Mouse (Mus musculus) forebrain, postnatal 0 days (tissue): ENCODE data around the gene Tes. TPM values are rescaled to one million over a fixed set of nuclear protein-coding genes. Genes with fewer than 3 reads are reported as not detected.
A peak's percentile ranks its signal among the peaks of the same experiment; 100 is the strongest.

Source experiments
- ATAC-seq: fragments of 200-750 bp; cut with Nextera tagmentation; 2 replicates; pipeline ENCODE4 v1.8.0; 2017; ENCODE audit warnings: mild to moderate bottlenecking, moderate library complexity
- DNase-seq: peaks from one replicate; pipeline ENCODE4 v3.0.0-alpha.2; 2015
- H3K27ac ChIP-seq: fragments of 300-500 bp; sonication (generic); 2 replicates; pipeline ENCODE4 v1.5.1; 2014; ENCODE audit warnings: low read depth, mild to moderate bottlenecking, antibody characterized with exemption, low read length, moderate library complexity, mixed read lengths
- H3K27me3 ChIP-seq: fragments of 300-500 bp; sonication (generic); 2 replicates; pipeline ENCODE4 v1.6.1; 2014; ENCODE audit warnings: mild to moderate bottlenecking, low read length, mixed read lengths; ENCODE audit not compliant: insufficient read depth
- H3K36me3 ChIP-seq: fragments of 300-500 bp; sonication (generic); 2 replicates; pipeline ENCODE4 v1.6.1; 2014; ENCODE audit warnings: mild to moderate bottlenecking, moderate library complexity; ENCODE audit not compliant: insufficient read depth
- H3K4me1 ChIP-seq: fragments of 300-500 bp; sonication (generic); 2 replicates; pipeline ENCODE4 v1.6.1; 2014; ENCODE audit warnings: antibody characterized with exemption; ENCODE audit not compliant: insufficient read depth
- H3K4me2 ChIP-seq: fragments of 300-500 bp; sonication (generic); 2 replicates; pipeline ENCODE4 v1.6.1; 2014; ENCODE audit warnings: low read depth, mild to moderate bottlenecking, moderate library complexity
- H3K4me3 ChIP-seq: fragments of 300-500 bp; sonication (generic); 2 replicates; pipeline ENCODE4 v1.5.1; 2014; ENCODE audit warnings: low read depth, low read length, mixed read lengths
- H3K9ac ChIP-seq: fragments of 300-500 bp; sonication (generic); 2 replicates; pipeline ENCODE4 v1.6.1; 2014; ENCODE audit warnings: mild to moderate bottlenecking
- H3K9me3 ChIP-seq: fragments of 300-500 bp; sonication (generic); 2 replicates; pipeline ENCODE4 v1.6.1; 2016; ENCODE audit warnings: low read length
- CTCF ChIP-seq: sonication (generic); IDR thresholded peaks from 2 replicates; pipeline ENCODE4 v1.5.1; 2016; ENCODE audit warnings: antibody characterized with exemption, control low read depth, low read depth
- WGBS: fragments of 180-500 bp; shearing (Covaris S2); extraction: QIAGEN DNeasy Blood & Tissue Kit; methylation state at CpG from one replicate; pipeline ENCODE4 v1.1.7; 2014; 5-methylcytosine and 5-hydroxymethylcytosine counted together
- polyA plus RNA-seq: library from polyadenylated mRNA; unstranded; fragments of >200 nt; fragmentation: Nextera tagmentation; extraction: Ambion mirVana; gene quantifications from 2 replicates; pipeline ENCODE4 v1.2.1, GENCODE M21; 2015
- total RNA-seq: library from RNA; depleted of rRNA; stranded (reverse); fragments of >200 nt; gene quantifications from 2 replicates; pipeline ENCODE4 v1.2.3, GENCODE M21; 2014

The Tes gene
- total and polyA plus RNA-seq, 2 experiments from 2014 or later, result 22.0 to 31.8 TPM

- DNase-seq (no peak), ATAC-seq (no peak)
- no peak for TF ChIP-seq CTCF
- H3K4me3 ChIP-seq, result no peak overlapping the region
- no peak overlapping the region for H3K9ac ChIP-seq
- no peaks in the 10 kb centered on the region for H3K9me3 ChIP-seq
- WGBS, result 5% methylated on average over 3 of the region's 3 CpGs
- no peaks in the 10 kb centered on the region for H3K4me1 ChIP-seq
- H3K27me3 ChIP-seq, result no peaks in the 10 kb centered on the region
- H3K4me2 ChIP-seq, result no peak overlapping the region
- H3K36me3 ChIP-seq, result no peaks in the 10 kb centered on the region
- H3K27ac ChIP-seq, result no peak overlapping the region
Observed at GRCm38 (mm10) chr6:17077720-17078119, 12.8 kb downstream of the Tes start.

GRCm38 (mm10) chr6:17079304-17079703 lies 14.4 kb downstream of the Tes start:
- ATAC-seq (no peak), DNase-seq (no peak)
- WGBS, result 66% methylated on average over 5 of the region's 5 CpGs
- H3K4me1 ChIP-seq, result no peaks in the 10 kb centered on the region
- TF ChIP-seq CTCF, result no peak
- no peak overlapping the region for H3K9ac ChIP-seq
- H3K4me2 ChIP-seq, result no peak overlapping the region
- no peaks in the 10 kb centered on the region for H3K9me3 ChIP-seq
- no peak overlapping the region for H3K27ac ChIP-seq
- no peaks in the 10 kb centered on the region for H3K27me3 ChIP-seq
- H3K36me3 ChIP-seq, result no peaks in the 10 kb centered on the region
- H3K4me3 ChIP-seq, result no peak overlapping the region

- Histone ChIP-seq H3K27me3 (no peaks in the 10 kb centered on the region), H3K9ac (no peak overlapping the region), H3K4me3 (no peak overlapping the region), H3K9me3 (no peaks in the 10 kb centered on the region), H3K36me3 (no peaks in the 10 kb centered on the region), H3K27ac (no peak overlapping the region), H3K4me2 (no peak overlapping the region), H3K4me1 (no peaks in the 10 kb centered on the region)
- DNase-seq (no peak), ATAC-seq (no peak)
- TF ChIP-seq CTCF, result no peak
- WGBS, result 72% methylated on average over 5 of the region's 5 CpGs
Observed at GRCm38 (mm10) chr6:17079826-17080225, 14.9 kb downstream of the Tes start.

- no peak overlapping the region for H3K27ac ChIP-seq
- H3K4me2 ChIP-seq, result no peak overlapping the region
- no peak overlapping the region for H3K4me3 ChIP-seq
- TF ChIP-seq CTCF, result no peak
- DNase-seq (no peak), ATAC-seq (no peak)
- no peak overlapping the region for H3K9ac ChIP-seq
- 83% methylated on average over 4 of the region's 4 CpGs for WGBS
- H3K9me3 ChIP-seq, result no peaks in the 10 kb centered on the region
- no peaks in the 10 kb centered on the region for H3K4me1 ChIP-seq
- H3K27me3 ChIP-seq, result no peaks in the 10 kb centered on the region
- H3K36me3 ChIP-seq, result no peaks in the 10 kb centered on the region
Observed at GRCm38 (mm10) chr6:17082238-17082637, 17.3 kb downstream of the Tes start.

- Histone ChIP-seq H3K4me2 (no peak overlapping the region), H3K27me3 (no peaks in the 10 kb centered on the region), H3K27ac (no peak overlapping the region), H3K36me3 (no peaks in the 10 kb centered on the region), H3K4me1 (no peaks in the 10 kb centered on the region), H3K4me3 (no peak overlapping the region), H3K9me3 (no peaks in the 10 kb centered on the region), H3K9ac (no peak overlapping the region)
- ATAC-seq (no peak), DNase-seq (no peak)
- no peak for TF ChIP-seq CTCF
- WGBS, result 89% methylated on average over 5 of the region's 5 CpGs
Observed at GRCm38 (mm10) chr6:17082800-17083199, 17.9 kb downstream of the Tes start.

- Histone ChIP-seq H3K27ac (no peak overlapping the region), H3K4me3 (no peak overlapping the region), H3K27me3 (no peaks in the 10 kb centered on the region), H3K9me3 (no peaks in the 10 kb centered on the region), H3K4me2 (no peak overlapping the region), H3K36me3 (no peaks in the 10 kb centered on the region), H3K9ac (no peak overlapping the region), H3K4me1 (no peaks in the 10 kb centered on the region)
- WGBS, result 64% methylated on average over 6 of the region's 6 CpGs
- DNase-seq (peak; percentile 60), ATAC-seq (no peak)
- peak; percentile 69 for TF ChIP-seq CTCF
Observed at GRCm38 (mm10) chr6:17087485-17087884, 22.5 kb downstream of the Tes start.

- Histone ChIP-seq H3K36me3 (no peaks in the 10 kb centered on the region), H3K27ac (no peak overlapping the region), H3K4me1 (no peaks in the 10 kb centered on the region), H3K27me3 (no peaks in the 10 kb centered on the region), H3K4me3 (no peak overlapping the region), H3K4me2 (no peak overlapping the region), H3K9me3 (no peaks in the 10 kb centered on the region), H3K9ac (no peak overlapping the region)
- DNase-seq, result no peak
- no peak for TF ChIP-seq CTCF
- ATAC-seq, result no peak
- 90% methylated on average over 8 of the region's 8 CpGs for WGBS
Observed at GRCm38 (mm10) chr6:17097301-17097700, 32.4 kb downstream of the Tes start.

- Histone ChIP-seq H3K9ac (no peak overlapping the region), H3K27me3 (no peaks in the 10 kb centered on the region), H3K36me3 (no peaks in the 10 kb centered on the region), H3K27ac (no peak overlapping the region), H3K9me3 (no peaks in the 10 kb centered on the region), H3K4me3 (no peak overlapping the region), H3K4me1 (no peaks in the 10 kb centered on the region), H3K4me2 (no peak overlapping the region)
- DNase-seq (no peak), ATAC-seq (peak; percentile 20; the same call in 1 of the 2 replicates)
- 89% methylated on average over 9 of the region's 9 CpGs for WGBS
- TF ChIP-seq CTCF, result no peak
Observed at GRCm38 (mm10) chr6:17098559-17098958, 33.6 kb downstream of the Tes start.
